In the genomic region with DNA sequence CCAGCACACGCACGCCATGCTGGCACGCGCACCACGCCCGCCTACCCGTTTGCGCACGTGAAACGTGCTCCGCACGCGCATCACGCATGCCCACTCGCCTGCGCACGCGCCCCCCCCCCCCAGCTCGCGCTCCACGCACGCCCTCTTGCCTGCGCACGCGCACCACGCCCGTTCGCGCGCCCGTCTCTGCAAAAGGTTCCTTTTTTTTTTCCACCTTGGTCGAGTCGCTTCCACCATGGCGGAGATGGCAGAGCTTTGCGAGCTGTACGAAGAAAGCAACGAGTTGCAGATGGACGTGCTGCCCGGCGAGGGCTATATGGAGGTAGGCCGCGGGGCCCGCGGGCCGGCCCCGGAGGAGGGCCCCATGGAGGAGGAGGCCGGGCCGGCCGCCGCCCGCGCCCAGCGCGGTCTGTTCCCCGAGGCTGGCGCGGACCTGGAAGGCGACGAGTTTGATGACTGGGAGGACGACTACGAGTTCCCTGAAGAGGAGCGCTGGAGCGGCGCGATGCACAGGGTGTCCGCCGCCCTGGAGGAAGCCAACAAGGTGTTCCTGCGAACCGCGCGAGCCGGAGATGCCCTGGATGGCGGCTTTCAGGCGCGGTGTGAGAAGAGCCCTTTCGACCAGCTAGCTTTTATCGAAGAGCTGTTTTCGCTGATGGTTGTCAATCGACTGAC, we compare ENCODE assay signal across 8 mouse cellular contexts. TPM values are rescaled to one million over a fixed set of nuclear protein-coding genes. Genes with fewer than 3 reads are reported as not detected.
DNase-seq lines count a peak whose midpoint lies in the region; ATAC-seq and TF ChIP-seq lines count a peak whose summit lies in the region.

Gene Eid1 (plus strand): TSS at position 139 of the 675 bp plus-strand sequence.

- intact Hi-C loops in left cerebral cortex, postnatal 10 days (cut with DNase I), result no loop called here

- peak; percentile 89 for ATAC-seq in megakaryocyte progenitor cell, adult 5-6 weeks (replicated peaks; ENCODE audit: poor library complexity)

- peak; percentile 89 for DNase-seq in adipocyte (ENCODE audit: low spot score)
- peak; percentile 82 for DNase-seq in gastrocnemius, postnatal 10 days
- peak; percentile 90 for DNase-seq in induced T-regulatory cell, adult 2 months (ENCODE audit: low read depth)
- peak; percentile 80 to 92 for DNase-seq in left cerebral cortex, postnatal 10 days (ENCODE audit: extremely low spot score in 1 of 2, low spot score in 2 of 2)
- peak; percentile 91 for DNase-seq in right cerebral cortex, postnatal 14 days
- DNase-seq in urinary bladder, postnatal 25 days (ENCODE audit: low spot score), result peak; percentile 69

- H3K4me1 ChIP-seq in cortical plate, adult 2 months (ENCODE audit: control insufficient read depth, insufficient read depth, low read length), result peaks cover 5% of the 10 kb centered on the region; the same call in 1 of the 2 replicates

- peak within 1 kb of the TSS; percentile 87 for H3K4me3 ChIP-seq in cortical plate, adult 2 months (ENCODE audit: insufficient read depth, low read length)

- peak; percentile 91 for TF ChIP-seq POLR2A in cortical plate, adult 2 months (IDR thresholded peaks at IDR 0.05; ENCODE audit: extremely low read depth, insufficient read depth, low read length)

- TF ChIP-seq CTCF in cortical plate, adult 2 months (IDR thresholded peaks at IDR 0.05; ENCODE audit: extremely low read depth, insufficient read depth, low read length), result no peak

- H3K27ac ChIP-seq in cortical plate, adult 2 months (ENCODE audit: insufficient read depth, low read length), result peak within 1 kb of the TSS; percentile 80

RNA-seq across cellular contexts. Expression of gene Eid1, which starts in this region (rescaled TPM):
- 177 and 189 TPM in 2 replicates for polyA plus RNA-seq in cortical plate, adult 2 months (2012; rRNA removed)
- 10 to 100 TPM; 82.7 to 88.9 TPM for total RNA-seq in gastrocnemius, postnatal 10 days (2021)
- 100 to 1,000 TPM; 428 to 443 TPM for total RNA-seq in left cerebral cortex, postnatal 10 days (2021)
- total RNA-seq in megakaryocyte progenitor cell, adult 5-6 weeks (2015), result 74.1 and 74.9 TPM in 2 replicates
- total RNA-seq in megakaryocyte progenitor cell, adult 5-6 weeks (2017), result 115 and 118 TPM in 2 replicates

Comparison
In these comparisons a context has a peak if more than half of its experiments do, and no peak if none do; other contexts are left out.
1. Peak in every context shown above with its lines: DNase-seq, ATAC-seq, H3K4me3 ChIP-seq and H3K27ac ChIP-seq.